Mouse (Mus musculus) kidney, postnatal 0 days (tissue): ENCODE data around the gene Prpf4b. TPM values are rescaled to one million over a fixed set of nuclear protein-coding genes. Genes with fewer than 3 reads are reported as not detected.
"Not testable (repeated sequence)": the region's sequence is repeated elsewhere in the genome, so short reads cannot be mapped to it uniquely, and the experiment has no call there.

ENCODE experiments used
- ATAC-seq: fragments of 200-750 bp; cut with Nextera tagmentation; replicated peaks from 2 replicates; pipeline ENCODE4 v1.8.0; 2017; ENCODE audit warnings: low read depth, moderate number of reproducible peaks, moderate TSS enrichment, moderate library complexity; ENCODE audit not compliant: low FRiP score
- DNase-seq: peaks from one replicate; pipeline ENCODE4 v3.0.0-alpha.2; 2016; ENCODE audit warnings: low spot score
- H3K27ac ChIP-seq: fragments of 300-500 bp; sonication (generic); 2 replicates; pipeline ENCODE4 v1.5.1; 2014; ENCODE audit warnings: mild to moderate bottlenecking
- H3K27me3 ChIP-seq: fragments of 300-500 bp; sonication (generic); 2 replicates; pipeline ENCODE4 v1.6.1; 2014; ENCODE audit warnings: low read length, mixed read lengths; ENCODE audit not compliant: insufficient read depth
- H3K36me3 ChIP-seq: fragments of 300-500 bp; sonication (generic); 2 replicates; pipeline ENCODE4 v1.6.1; 2014; ENCODE audit warnings: low read length, mixed read lengths; ENCODE audit not compliant: insufficient read depth
- H3K4me1 ChIP-seq: fragments of 300-500 bp; sonication (generic); replicated peaks from 2 replicates; pipeline ENCODE4 v1.6.1; 2014; ENCODE audit warnings: antibody characterized with exemption, low read length, mixed read lengths; ENCODE audit not compliant: insufficient read depth
- H3K4me2 ChIP-seq: fragments of 300-500 bp; sonication (generic); 2 replicates; pipeline ENCODE4 v1.6.1; 2014; ENCODE audit warnings: mild to moderate bottlenecking, low read length, moderate library complexity, mixed read lengths
- H3K4me3 ChIP-seq: fragments of 300-500 bp; sonication (generic); replicated peaks from 2 replicates; pipeline ENCODE4 v1.5.1; 2014; ENCODE audit warnings: low read depth, low read length
- H3K9ac ChIP-seq: fragments of 300-500 bp; sonication (generic); 2 replicates; pipeline ENCODE4 v1.6.1; 2014; ENCODE audit warnings: low read depth, low read length
- H3K9me3 ChIP-seq: fragments of 300-500 bp; sonication (generic); replicated peaks from 2 replicates; pipeline ENCODE4 v1.6.1; 2016; ENCODE audit warnings: low read length, inconsistent platforms, mixed read lengths
- CTCF ChIP-seq: IDR thresholded peaks from 2 replicates; pipeline ENCODE4 v1.5.1; 2016; ENCODE audit warnings: antibody characterized with exemption, low read depth, mild to moderate bottlenecking, moderate library complexity
- WGBS: fragments of 180-500 bp; shearing (Covaris S2); extraction: QIAGEN DNeasy Blood & Tissue Kit; methylation state at CpG from one replicate; pipeline ENCODE4 v1.1.7; 2014; 5-methylcytosine and 5-hydroxymethylcytosine counted together
- polyA plus RNA-seq: library from polyadenylated mRNA; unstranded; fragments of >200 nt; fragmentation: Nextera tagmentation; extraction: Ambion mirVana; gene quantifications from 2 replicates; pipeline ENCODE4 v1.2.1, GENCODE M21; 2015

Gene Prpf4b
- polyA plus RNA-seq, 1 experiment from 2014 or later, result 68.8 TPM

- H3K9me3 ChIP-seq, result peaks cover 7% of the 10 kb centered on the region; the same call in 1 of the 2 replicates
- DNase-seq (no peak), ATAC-seq (no peak)
- no peaks in the 10 kb centered on the region for H3K36me3 ChIP-seq
- no peak overlapping the region for H3K9ac ChIP-seq
- H3K4me1 ChIP-seq, result no peaks in the 10 kb centered on the region
- H3K4me3 ChIP-seq, result no peak overlapping the region
- 63% methylated on average over 5 of the region's 5 CpGs for WGBS
- no peaks in the 10 kb centered on the region for H3K27me3 ChIP-seq
- no peak overlapping the region for H3K27ac ChIP-seq
- H3K4me2 ChIP-seq, result no peak overlapping the region
- TF ChIP-seq CTCF, result no peak
Observed at GRCm38 (mm10) chr13:34851191-34851784, 23.8 kb upstream of the Prpf4b start.

- Histone ChIP-seq H3K4me1 (no peaks in the 10 kb centered on the region), H3K9me3 (peaks cover 7% of the 10 kb centered on the region; the same call in 1 of the 2 replicates), H3K27ac (no peak overlapping the region), H3K4me3 (no peak overlapping the region), H3K27me3 (no peaks in the 10 kb centered on the region), H3K9ac (no peak overlapping the region), H3K4me2 (no peak overlapping the region), H3K36me3 (no peaks in the 10 kb centered on the region)
- TF ChIP-seq CTCF, result peak; percentile 64
- ATAC-seq (no peak), DNase-seq (peak; percentile 44)
- WGBS, result 36% methylated on average over 2 of the region's 2 CpGs
Observed at GRCm38 (mm10) chr13:34857526-34857925, 17.6 kb upstream of the Prpf4b start.

GRCm38 (mm10) chr13:34859406-34859805, 15.7 kb upstream of the Prpf4b start:
- Histone ChIP-seq H3K36me3 (no peaks in the 10 kb centered on the region), H3K4me2 (no peak overlapping the region), H3K27ac (no peak overlapping the region), H3K9me3 (peaks cover 7% of the 10 kb centered on the region; the same call in 1 of the 2 replicates), H3K4me3 (no peak overlapping the region), H3K4me1 (no peaks in the 10 kb centered on the region), H3K9ac (no peak overlapping the region), H3K27me3 (no peaks in the 10 kb centered on the region)
- TF ChIP-seq CTCF, result no peak
- 69% methylated on average over 5 of the region's 5 CpGs for WGBS
- no peak for DNase-seq
- no peak for ATAC-seq

- not testable (repeated sequence) for H3K4me1 ChIP-seq, H3K27ac ChIP-seq, H3K27me3 ChIP-seq, H3K4me3 ChIP-seq, H3K4me2 ChIP-seq, DNase-seq, H3K9ac ChIP-seq, H3K36me3 ChIP-seq, H3K9me3 ChIP-seq, ATAC-seq
- 38% methylated on average over 7 of the region's 8 CpGs for WGBS
Observed at GRCm38 (mm10) chr13:34861166-34861565, 13.9 kb upstream of the Prpf4b start.

DNA sequence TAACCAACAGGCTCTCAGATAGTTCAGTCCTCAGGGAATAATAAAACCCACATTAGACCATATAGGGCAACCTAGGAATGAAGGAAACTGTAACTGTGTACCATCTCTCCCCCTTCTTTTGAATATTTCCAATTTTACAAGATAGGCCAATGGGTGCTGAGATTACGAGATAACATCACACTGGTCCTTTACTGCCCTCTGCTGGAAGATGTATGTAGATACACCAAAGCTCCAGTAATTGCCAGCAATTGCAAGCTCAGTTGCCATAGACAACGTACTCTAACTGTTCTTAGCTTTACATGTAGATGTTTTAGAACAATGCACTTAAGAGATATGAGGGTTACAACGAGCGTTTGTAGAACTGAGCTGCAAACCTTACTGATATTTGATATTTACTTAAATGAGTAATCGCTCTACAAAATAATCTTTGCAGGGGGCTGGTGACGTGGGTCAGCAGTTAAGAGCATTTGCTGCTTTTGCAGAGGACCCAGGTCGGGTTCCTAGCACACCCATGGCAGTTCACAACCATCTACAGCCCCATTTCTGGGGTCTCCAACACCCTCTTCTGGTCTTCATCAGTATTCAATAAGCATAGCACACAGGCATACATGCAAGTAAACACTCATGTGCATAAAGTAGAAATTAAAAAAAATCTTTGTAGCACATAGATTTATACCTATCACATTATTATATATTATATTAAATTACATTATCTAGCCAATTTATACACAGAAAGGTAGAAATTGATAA, 10.5 kb upstream of the Prpf4b start:
- WGBS, result 44% methylated on average over 7 of the region's 7 CpGs
- H3K9ac ChIP-seq, result no peak overlapping the region
- H3K4me1 ChIP-seq, result no peaks in the 10 kb centered on the region
- H3K36me3 ChIP-seq, result no peaks in the 10 kb centered on the region
- H3K4me3 ChIP-seq, result no peak overlapping the region
- peak; percentile 92 for DNase-seq
- H3K4me2 ChIP-seq, result no peak overlapping the region
- no peaks in the 10 kb centered on the region for H3K9me3 ChIP-seq
- no peak overlapping the region for H3K27ac ChIP-seq
- no peaks in the 10 kb centered on the region for H3K27me3 ChIP-seq
- TF ChIP-seq CTCF, result peak; percentile 97
- ATAC-seq, result no peak

GRCm38 (mm10) chr13:34873801-34874681, 1.1 kb upstream of the Prpf4b start:
- H3K4me1 ChIP-seq, result peaks cover 13% of the 10 kb centered on the region
- peak overlapping the region; percentile 98 for H3K9ac ChIP-seq
- ATAC-seq, result peak; percentile 87
- peak; percentile 99 for DNase-seq
- H3K27me3 ChIP-seq, result no peaks in the 10 kb centered on the region
- H3K27ac ChIP-seq, result peak overlapping the region; percentile 99
- WGBS, result 1% methylated on average over 45 of the region's 45 CpGs
- H3K4me2 ChIP-seq, result peak overlapping the region; percentile 79
- H3K36me3 ChIP-seq, result no peaks in the 10 kb centered on the region
- TF ChIP-seq CTCF, result no peak
- H3K4me3 ChIP-seq, result peak overlapping the region; percentile 93
- no peaks in the 10 kb centered on the region for H3K9me3 ChIP-seq

- WGBS, result 22% methylated on average over 13 of the region's 13 CpGs
- peak overlapping the region; percentile 79 for H3K4me2 ChIP-seq
- H3K4me1 ChIP-seq, result peaks cover 13% of the 10 kb centered on the region
- peak overlapping the region; percentile 99 for H3K27ac ChIP-seq
- not testable (repeated sequence) for ATAC-seq, DNase-seq, H3K36me3 ChIP-seq, H3K27me3 ChIP-seq, H3K9me3 ChIP-seq
- H3K9ac ChIP-seq, result peak overlapping the region; percentile 98
- peak overlapping the region; percentile 93 for H3K4me3 ChIP-seq
Observed at GRCm38 (mm10) chr13:34874736-34875135, 366 bp upstream of the Prpf4b start.
